Mouse (Mus musculus) olfactory bulb, adult 2 months (tissue): Measurements from ENCODE around the gene Gyg.

Source experiments
- CTCF ChIP-seq: fragments of 200-500 bp; IDR thresholded peaks from 2 replicates; pipeline ENCODE4 v1.5.1; 2012; ENCODE audit warnings: low read depth, mild to moderate bottlenecking, low read length, moderate library complexity; ENCODE audit not compliant: insufficient read depth
- POLR2A ChIP-seq: fragments of 200-500 bp; IDR thresholded peaks from 2 replicates; pipeline ENCODE4 v1.6.1; 2012; ENCODE audit warnings: mild to moderate bottlenecking, low read depth, low read length, moderate library complexity; ENCODE audit not compliant: insufficient read depth

GRCm38 (mm10) chr3:20119686-20120244, 35.4 kb downstream of the Gyg start:
- TF ChIP-seq CTCF (no peak), POLR2A (no peak)
